Comparison of ENCODE assay signal across 8 mouse cellular contexts in genomic region chr13:25269039-25269438, GRCm38 (mm10). TPM values are rescaled to one million over a fixed set of nuclear protein-coding genes. Genes with fewer than 3 reads are reported as not detected.
A peak's percentile ranks its signal among the peaks of the same experiment; 100 is the strongest.
DNase-seq lines count a peak whose midpoint lies in the region; ATAC-seq and TF ChIP-seq lines count a peak whose summit lies in the region.

No protein-coding gene starts in this region.

- no peak overlapping the region for H3K9ac ChIP-seq in embryonic facial prominence, embryonic 14.5 days (ENCODE audit: low read depth, low read length)

- H3K36me3 ChIP-seq in embryonic facial prominence, embryonic 14.5 days (ENCODE audit: control insufficient read depth, insufficient read depth, low read length), result no peaks in the 10 kb centered on the region

- H3K4me3 ChIP-seq in embryonic facial prominence, embryonic 14.5 days (ENCODE audit: low read depth, low read length), result no peak overlapping the region
- H3K4me3 ChIP-seq in lung, adult 2 months (replicated peaks; ENCODE audit: extremely low read depth, low read depth, low read length), result no peak overlapping the region

- H3K9me3 ChIP-seq in embryonic facial prominence, embryonic 14.5 days (ENCODE audit: control insufficient read depth, low read length), result no peaks in the 10 kb centered on the region

- no peak for TF ChIP-seq CTCF in lung, adult 2 months (IDR thresholded peaks at IDR 0.05; ENCODE audit: insufficient read depth, low read length)

- no peak for TF ChIP-seq POLR2A in lung, adult 2 months (IDR thresholded peaks at IDR 0.05; ENCODE audit: borderline replicate concordance, extremely low read depth, low read depth, low read length)

- peak overlapping the region; percentile 81; the same call in 1 of the 2 replicates for H3K4me2 ChIP-seq in embryonic facial prominence, embryonic 14.5 days (ENCODE audit: low read depth, low read length)

- no peak overlapping the region for H3K27ac ChIP-seq in embryonic facial prominence, embryonic 14.5 days (replicated peaks; ENCODE audit: low read depth, low read length)

- H3K4me1 ChIP-seq in embryonic facial prominence, embryonic 14.5 days (ENCODE audit: control insufficient read depth, insufficient read depth, low read length), result peaks cover 8% of the 10 kb centered on the region
- H3K4me1 ChIP-seq in lung, adult 2 months (ENCODE audit: control insufficient read depth, insufficient read depth, low read length), result no peaks in the 10 kb centered on the region

- ATAC-seq in embryonic facial prominence, embryonic 14.5 days (ENCODE audit: low read depth), result peak; percentile 53; the same call in 1 of the 2 replicates

- DNase-seq in layer of hippocampus, postnatal 14 days (ENCODE audit: low spot score in 2 of 2), result peak; percentile 37 to 42
- no peak for DNase-seq in layer of hippocampus, adult 9-10 months (ENCODE audit: low spot score)
- DNase-seq in adrenal gland, postnatal 4 days (ENCODE audit: low spot score in 2 of 2), result peak; percentile 48 to 58
- DNase-seq in embryonic facial prominence, embryonic 14.5 days (ENCODE audit: low spot score), result peak; percentile 84
- DNase-seq in hindlimb bud, embryonic 11.5 days (ENCODE audit: extremely low spot score, low read depth, low spot score), result peak; percentile 87
- DNase-seq in lung, adult 2 months, result peak; percentile 9
- DNase-seq in ovary, postnatal 10 days (ENCODE audit: low spot score), result peak; percentile 47
- no peak for DNase-seq in spleen, adult 18-20 months

- 8% methylated on average over 2 of the region's 2 CpGs for WGBS in embryonic facial prominence, embryonic 14.5 days
- 10% methylated on average over 2 of the region's 2 CpGs for WGBS in lung, adult 2 months

- H3K27me3 ChIP-seq in embryonic facial prominence, embryonic 14.5 days (replicated peaks; ENCODE audit: control insufficient read depth, insufficient read depth, low read length), result no peaks in the 10 kb centered on the region

RNA-seq across cellular contexts. Expression of gene Nrsn1, which starts 1.3 kb away (rescaled TPM):
- total RNA-seq in layer of hippocampus, postnatal 14 days (2021), result 100 to 1,000 TPM; 184 to 215 TPM
- total RNA-seq in adrenal gland, postnatal 4 days (2021), result 1 to 10 TPM; 4.8 to 8.0 TPM
- polyA plus RNA-seq in embryonic facial prominence, embryonic 14.5 days (2014; fragmentation: Nextera tagmentation; extraction: Ambion mirVana), result 2.5 and 3.3 TPM in 2 replicates
- not detected in 2 replicates for polyA plus RNA-seq in lung, adult 2 months (2012; rRNA removed)

Comparison
In these comparisons a context has a peak if more than half of its experiments do, and no peak if none do; other contexts are left out.
1. DNase-seq: peak in layer of hippocampus, postnatal 14 days (2 of 2), adrenal gland, postnatal 4 days (2 of 2), embryonic facial prominence, embryonic 14.5 days (single experiment), hindlimb bud, embryonic 11.5 days (single experiment), lung, adult 2 months (single experiment) and ovary, postnatal 10 days (single experiment); none in layer of hippocampus, adult 9-10 months (single experiment) and spleen, adult 18-20 months (0 of 2).
2. RNA of gene Nrsn1, which starts 1.3 kb away (total RNA-seq): 184 to 215 TPM in layer of hippocampus, postnatal 14 days; 4.8 to 8.0 TPM in adrenal gland, postnatal 4 days; every median in the first group is over 10 times any median in the second.